Comparison of ENCODE assay signal across 27 mouse cellular contexts in the genomic region with DNA sequence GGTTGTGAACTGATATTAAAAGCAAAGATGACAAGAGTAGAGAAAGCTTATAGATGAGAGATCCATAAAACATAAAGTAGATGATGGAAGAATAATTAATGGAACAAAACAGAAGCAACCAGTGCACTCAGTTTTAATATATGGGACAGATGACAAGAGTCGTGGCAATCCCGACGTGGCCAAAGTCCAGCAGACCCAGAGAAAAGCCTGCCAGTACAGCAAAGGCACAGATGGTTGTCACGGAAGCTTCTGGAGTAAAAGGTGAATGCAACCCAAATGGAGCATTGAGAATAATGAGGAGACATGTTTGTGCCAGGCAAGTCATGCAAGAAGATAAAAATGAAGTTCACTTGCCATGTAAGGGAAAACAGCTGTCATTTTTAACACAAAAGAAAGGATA.
"Had no signal": no experiment of that assay in that cellular context is flagged by ENCODE, and none has a peak within 500 bp of the region (broad histone marks: within the 10 kb centered on the region; RNA-seq: fewer than 3 reads in every experiment).

No protein-coding gene starts in this region.

- H3K4me2 ChIP-seq: heart, embryonic 11.5 days; heart, embryonic 13.5 days; heart, embryonic 15.5 days; hindbrain, embryonic 12.5 days; hindbrain, embryonic 14.5 days; kidney, embryonic 15.5 days; limb, embryonic 13.5 days; limb, embryonic 15.5 days; liver, embryonic 12.5 days had no signal

- H3K9ac ChIP-seq: heart, embryonic 13.5 days; heart, embryonic 15.5 days; hindbrain, embryonic 12.5 days; hindbrain, embryonic 14.5 days; kidney, embryonic 15.5 days; limb, embryonic 13.5 days; limb, embryonic 15.5 days; liver, embryonic 12.5 days; liver, embryonic 14.5 days had no signal

- H3K36me3 ChIP-seq: heart, embryonic 13.5 days; heart, embryonic 15.5 days; hindbrain, embryonic 12.5 days; kidney, embryonic 15.5 days; limb, embryonic 13.5 days; limb, embryonic 15.5 days; liver, embryonic 12.5 days had no signal

- ATAC-seq: hindbrain, embryonic 16.5 days; intestine, embryonic 16.5 days; liver, embryonic 12.5 days had no signal

- H3K4me1 ChIP-seq: heart, embryonic 13.5 days; heart, embryonic 15.5 days; hindbrain, embryonic 12.5 days; kidney, embryonic 15.5 days; limb, embryonic 13.5 days; limb, embryonic 15.5 days; liver, embryonic 12.5 days had no signal

- H3K27me3 ChIP-seq: heart, embryonic 13.5 days; heart, embryonic 15.5 days; hindbrain, embryonic 12.5 days; kidney, embryonic 15.5 days; limb, embryonic 13.5 days; limb, embryonic 15.5 days; liver, embryonic 12.5 days had no signal

- H3K9me3 ChIP-seq: heart, embryonic 13.5 days; heart, embryonic 15.5 days; hindbrain, embryonic 12.5 days; kidney, embryonic 15.5 days; limb, embryonic 13.5 days; limb, embryonic 15.5 days; liver, embryonic 12.5 days had no signal

- H3K27ac ChIP-seq: heart, adult 2 months; heart, embryonic 13.5 days; heart, embryonic 15.5 days; hindbrain, embryonic 12.5 days; hindbrain, embryonic 14.5 days; kidney, embryonic 15.5 days; kidney, postnatal 0 days; left cerebral cortex, adult 2 months; limb, embryonic 13.5 days; limb, embryonic 15.5 days; liver, embryonic 12.5 days; liver, embryonic 14.5 days had no signal

- H3K4me3 ChIP-seq: heart, adult 2 months; heart, embryonic 13.5 days; heart, embryonic 15.5 days; hindbrain, embryonic 12.5 days; kidney, embryonic 15.5 days; left cerebral cortex, adult 2 months; limb, embryonic 13.5 days; limb, embryonic 15.5 days; liver, embryonic 12.5 days had no signal

- DNase-seq: gastrocnemius, postnatal 14 days; gastrocnemius, postnatal 36 days; heart, adult 11 months; heart, adult 2 months; heart, postnatal 14 days; heart, postnatal 36 days; kidney, adult 11 months; kidney, adult 2 months; kidney, adult 9 months; kidney, postnatal 14 days; kidney, postnatal 36 days; layer of hippocampus, adult 9-11 months; layer of hippocampus, postnatal 36 days had no signal
